Mouse (Mus musculus): ENCODE data around the gene Rnf26. TPM values are rescaled to one million over a fixed set of nuclear protein-coding genes. Genes with fewer than 3 reads are reported as not detected.
A peak's percentile ranks its signal among the peaks of the same experiment; 100 is the strongest.

The Rnf26 gene
- 10 to 100 TPM; 28.4 to 28.6 TPM for total RNA-seq (2021)

DNA sequence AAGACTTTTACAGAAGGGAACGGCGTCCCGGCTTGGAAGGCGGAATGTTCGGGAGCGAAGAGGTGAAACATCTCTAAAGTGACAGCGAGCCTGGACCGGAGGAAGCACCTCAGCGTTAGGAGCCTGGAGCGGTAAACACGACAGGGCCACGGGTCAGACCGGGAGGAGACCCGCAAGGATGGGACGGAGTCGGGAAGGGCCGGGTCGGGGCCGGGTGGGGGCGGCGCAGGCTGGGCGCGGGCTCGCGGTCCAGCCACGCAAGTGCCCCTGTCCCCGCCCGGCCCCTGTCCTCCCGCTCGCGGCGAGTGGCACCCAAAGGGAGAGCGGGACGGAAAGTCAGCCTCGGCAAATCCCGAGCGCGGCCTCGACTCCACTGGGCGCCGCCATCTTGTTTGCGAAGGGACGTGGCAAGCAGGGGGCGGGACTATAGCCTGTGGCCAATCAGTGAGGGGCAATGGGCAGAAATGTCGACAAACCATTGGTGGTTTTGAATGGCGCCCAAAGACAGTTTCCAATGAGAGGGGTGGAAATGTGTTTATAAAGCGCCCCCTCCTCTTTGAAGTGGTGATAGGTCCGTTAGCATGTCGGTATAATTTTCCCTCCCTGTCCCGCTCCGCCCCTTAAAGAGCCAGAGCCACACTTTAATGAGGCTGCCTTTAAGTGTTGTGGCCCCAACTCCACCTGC is at the start of gene Rnf26, which contains the start of gene Gm49380:
Gene Rnf26 (minus strand): TSS at position 413 of the 685 bp plus-strand sequence.
Gene Gm49380 (minus strand): TSS at position 396 of the 685 bp plus-strand sequence.
- peak; percentile 91 to 93 for DNase-seq

DNA sequence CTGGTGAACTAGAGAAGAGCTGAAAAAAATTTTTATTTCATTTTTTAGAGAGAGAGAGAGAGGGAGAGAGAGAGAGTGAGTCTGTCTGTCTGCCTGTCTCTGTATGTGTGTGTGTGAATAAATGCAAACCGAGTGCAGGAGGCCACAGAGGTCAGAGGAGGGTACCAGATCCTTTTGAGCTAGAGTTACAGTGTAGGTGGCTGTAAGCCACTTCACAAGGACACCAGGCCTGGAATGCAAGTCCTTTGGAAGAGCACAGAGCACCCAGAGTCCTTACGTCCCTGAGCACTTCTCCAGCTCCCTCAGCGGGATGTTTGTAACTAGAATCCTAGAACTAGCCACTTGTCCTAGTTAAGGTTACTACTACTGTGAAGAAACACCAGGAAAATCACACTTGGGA is 46.6 kb upstream of the Rnf26 start:
- no peak for DNase-seq

DNA sequence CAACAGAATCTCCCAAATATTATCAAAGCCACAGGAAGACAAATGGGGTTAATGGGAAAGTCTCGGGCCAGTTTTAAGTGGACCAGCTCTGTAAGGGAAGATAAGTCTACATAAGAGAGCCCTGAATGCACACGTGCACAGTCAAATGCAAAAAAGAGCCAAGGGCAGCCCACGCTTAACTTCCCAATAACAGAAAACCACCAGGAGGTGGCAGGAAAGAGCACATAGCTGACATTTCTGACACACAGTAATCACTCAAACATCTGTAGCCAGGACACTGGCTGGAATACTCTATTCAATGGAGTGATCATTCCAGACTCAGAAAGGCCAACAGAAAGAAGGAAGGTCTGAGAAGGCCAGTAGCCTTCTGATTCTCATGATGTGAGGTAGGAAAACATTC is 34.0 kb upstream of the Rnf26 start:
- no peak for DNase-seq

GRCm38 (mm10) chr9:44144718-44145060 is 31.4 kb upstream of the Rnf26 start:
- DNase-seq, result no peak

GRCm38 (mm10) chr9:44144023-44144717 is 30.9 kb upstream of the Rnf26 start:
- no peak for DNase-seq

DNA sequence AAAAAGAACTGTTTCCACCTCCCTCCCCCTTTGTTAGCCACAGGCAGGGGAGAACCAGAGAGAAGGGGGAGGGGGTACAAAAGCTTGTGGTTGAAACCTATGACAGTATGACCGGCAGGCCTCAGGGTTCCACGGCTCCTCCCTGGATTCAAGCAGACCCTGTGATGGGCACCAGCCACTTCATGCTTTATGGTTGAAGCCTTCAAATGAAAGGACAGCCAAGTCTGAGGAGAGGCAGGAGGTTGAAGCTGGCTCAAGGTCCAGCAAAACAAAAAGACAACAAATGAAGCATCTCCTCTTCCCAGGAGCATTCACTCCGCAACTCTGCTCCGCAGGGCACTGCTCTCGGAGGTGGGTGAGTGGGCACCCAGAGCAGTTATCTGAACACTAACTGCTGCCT is 30.1 kb upstream of the Rnf26 start:
- no peak for DNase-seq

GRCm38 (mm10) chr9:44141951-44142350 is 28.6 kb upstream of the Rnf26 start:
- DNase-seq, result no peak

DNA sequence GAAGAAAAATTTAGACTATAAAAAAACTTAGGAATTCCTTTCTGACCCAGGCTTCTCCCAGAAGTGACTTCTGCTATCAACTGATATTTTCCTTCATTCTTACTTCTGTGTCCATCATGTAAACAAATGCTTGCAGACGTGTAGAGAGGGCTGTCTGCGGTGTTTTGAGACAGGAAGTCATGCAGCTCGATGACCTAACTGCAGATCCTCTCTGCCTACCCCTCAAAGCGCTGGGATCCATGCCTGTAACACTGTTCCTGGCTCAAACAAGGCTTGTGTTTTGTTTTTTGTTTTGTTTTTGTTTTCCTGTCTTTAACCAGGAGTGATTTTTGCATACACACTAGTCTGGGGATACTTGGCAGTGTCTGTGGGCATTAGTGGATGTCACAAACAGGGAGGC is 24.5 kb upstream of the Rnf26 start:
- DNase-seq, result no peak

DNA sequence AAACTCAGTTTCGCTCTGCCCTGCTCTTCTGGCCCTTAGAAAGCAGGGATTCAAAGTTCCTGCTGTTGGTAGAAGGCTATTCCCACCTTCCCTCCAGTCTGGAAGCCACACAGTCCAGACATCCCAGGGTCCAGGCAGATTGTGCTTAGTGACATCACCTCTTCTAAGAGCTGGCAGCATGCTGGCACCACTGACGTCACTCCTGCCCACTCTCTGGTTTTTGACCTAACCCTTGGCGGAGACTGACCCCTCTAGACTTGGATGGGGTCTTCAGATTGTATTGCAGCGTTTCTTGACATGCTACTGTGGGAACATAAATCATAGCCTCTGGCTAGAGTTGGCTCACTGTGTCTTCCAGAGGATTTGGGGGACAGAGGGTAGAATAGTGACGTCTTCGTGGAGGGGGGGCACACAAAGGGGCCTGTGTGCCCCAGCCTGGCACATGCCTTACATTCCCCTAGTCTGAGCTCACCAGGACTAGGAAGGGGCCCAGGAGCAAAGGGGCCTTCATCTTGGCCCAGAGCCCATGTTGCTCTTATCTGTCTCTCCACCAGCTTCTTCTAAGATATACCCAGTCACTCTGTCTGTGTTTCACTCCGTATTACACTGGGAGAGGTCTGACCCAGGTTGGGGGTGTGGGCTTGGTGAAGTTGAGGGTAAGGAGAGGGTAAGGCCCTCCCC is 22.6 kb upstream of the Rnf26 start:
- no peak for DNase-seq

DNA sequence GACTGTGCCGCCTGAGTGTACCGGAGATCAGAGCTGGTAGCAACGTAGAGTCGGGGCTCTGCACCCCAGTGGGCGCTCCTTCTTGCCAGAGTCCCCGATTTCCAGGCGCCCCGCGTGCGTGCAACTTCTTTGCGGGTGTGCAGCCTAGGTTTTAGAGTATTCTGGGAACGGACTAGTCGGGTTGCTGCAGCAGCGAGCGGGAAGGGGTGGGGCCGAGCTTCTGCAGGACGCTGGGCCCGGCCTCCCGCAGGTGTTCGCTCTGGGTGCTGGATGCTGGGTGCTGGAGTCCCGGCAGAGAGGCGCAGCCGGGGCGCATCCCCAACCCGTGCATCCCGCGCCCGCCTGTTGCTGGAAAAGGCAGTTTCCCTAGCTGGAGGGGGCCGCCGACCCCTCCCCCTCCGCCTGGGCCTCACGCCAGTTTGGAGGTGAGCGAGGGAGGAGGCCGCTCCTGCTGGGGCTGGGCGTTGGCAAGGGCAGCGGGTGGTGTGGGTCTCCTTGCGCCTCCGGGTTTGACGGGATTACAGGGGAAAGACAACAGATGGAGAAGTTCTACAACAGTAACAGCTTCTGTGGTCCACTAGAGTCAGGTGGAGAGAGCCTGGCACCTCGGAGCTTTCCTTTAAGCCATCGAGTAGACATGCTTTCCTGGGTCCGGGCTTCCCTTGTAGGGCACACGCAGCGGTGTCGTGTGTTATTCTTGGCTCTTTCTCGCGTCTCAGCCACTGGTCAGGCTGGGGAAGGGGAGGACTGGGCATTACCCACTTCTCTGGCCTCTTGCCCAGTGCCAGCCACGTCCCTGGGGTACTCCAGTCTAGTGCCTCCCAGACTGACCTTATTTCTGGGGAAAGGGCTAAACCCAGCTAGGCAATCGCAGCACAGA is 21.8 kb upstream of the Rnf26 start:
- no peak for DNase-seq

DNA sequence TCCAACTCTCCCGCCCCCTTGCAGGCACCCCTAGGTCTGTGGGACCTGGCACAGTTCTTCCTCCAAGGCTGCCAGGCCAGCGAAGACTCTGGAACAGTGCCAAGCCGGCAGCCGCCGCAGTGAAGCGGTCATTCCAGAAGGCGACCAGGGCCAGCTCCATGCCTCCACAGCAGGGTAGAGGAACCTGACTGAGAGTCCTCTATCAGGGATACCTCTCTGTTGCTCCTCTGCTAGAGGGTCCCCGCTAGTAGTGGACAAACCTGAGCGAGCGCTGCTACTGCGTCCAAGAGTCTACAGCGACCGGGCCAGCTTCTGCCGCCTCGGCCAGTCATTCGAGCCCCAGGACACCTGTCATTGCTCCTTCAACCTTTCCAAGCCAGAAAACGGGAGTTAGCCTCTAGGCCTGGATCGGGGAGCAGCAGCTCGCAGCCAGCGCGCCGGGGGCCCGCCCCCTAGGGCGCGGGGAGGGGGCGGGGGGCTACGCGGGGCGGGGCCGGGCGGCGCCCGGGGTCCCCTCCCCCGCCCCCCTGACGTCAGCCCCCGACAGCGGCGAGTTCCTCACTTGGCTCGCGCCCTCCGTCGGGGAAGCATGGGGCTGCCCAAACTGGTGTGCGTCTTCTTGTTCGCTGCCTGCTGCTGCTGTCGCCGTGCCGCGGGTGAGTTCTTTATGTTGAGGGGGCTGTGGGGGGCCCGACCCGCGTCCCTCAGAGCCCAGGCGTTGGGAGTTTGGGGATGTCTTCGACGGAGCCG is 21.0 kb upstream of the Rnf26 start, which contains the start of gene Mcam:
Gene Mcam (plus strand): TSS at position 369 of the 750 bp plus-strand sequence.
- DNase-seq, result peak in 1 of 2 experiments; percentile 46

- DNase-seq, result no peak
Observed at GRCm38 (mm10) chr9:44133287-44133686, 20.0 kb upstream of the Rnf26 start.

DNA sequence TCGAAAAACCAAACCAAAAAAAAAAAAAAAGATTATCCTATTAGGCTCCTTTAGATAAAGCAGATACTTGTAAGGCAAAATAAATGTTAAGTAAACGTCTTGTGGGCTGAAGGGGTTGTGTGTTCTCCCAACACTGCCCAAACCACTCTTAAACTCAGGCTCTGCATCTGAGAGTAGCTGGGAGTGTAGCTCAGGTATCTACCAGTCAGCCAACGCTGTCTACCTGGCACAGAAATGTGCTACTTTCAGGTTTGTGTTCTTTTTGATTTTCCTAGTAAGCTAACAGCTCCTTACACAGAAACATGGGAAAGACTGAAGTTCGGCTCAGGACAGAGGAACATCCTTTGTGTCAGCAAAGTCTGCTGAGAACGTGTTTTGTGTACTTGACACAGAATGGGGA is 18.9 kb upstream of the Rnf26 start:
- no peak for DNase-seq

- DNase-seq, result no peak
Observed at GRCm38 (mm10) chr9:44131276-44131590, 17.9 kb upstream of the Rnf26 start.

- no peak for DNase-seq
Observed at GRCm38 (mm10) chr9:44130581-44131275, 17.4 kb upstream of the Rnf26 start.

DNA sequence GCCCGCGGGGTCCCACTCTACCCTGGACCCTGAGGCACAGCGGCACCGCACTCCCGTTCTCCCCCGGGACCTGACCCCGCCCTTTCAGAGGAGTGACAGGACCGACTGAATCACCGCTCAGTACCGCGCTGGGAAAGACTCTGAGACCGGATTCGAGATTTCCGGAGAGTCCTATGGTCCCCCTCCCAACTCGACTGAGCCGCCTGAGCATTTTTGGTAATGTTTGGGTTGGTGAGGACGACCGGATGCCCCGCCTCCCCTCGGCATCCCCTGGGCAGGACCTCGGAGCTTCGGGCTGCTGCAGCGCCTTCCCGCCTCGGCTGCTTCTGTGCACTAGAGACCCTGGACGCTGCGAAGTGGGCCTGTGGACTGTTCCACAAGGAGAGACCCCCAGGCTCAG is 16.7 kb upstream of the Rnf26 start:
- no peak for DNase-seq

DNA sequence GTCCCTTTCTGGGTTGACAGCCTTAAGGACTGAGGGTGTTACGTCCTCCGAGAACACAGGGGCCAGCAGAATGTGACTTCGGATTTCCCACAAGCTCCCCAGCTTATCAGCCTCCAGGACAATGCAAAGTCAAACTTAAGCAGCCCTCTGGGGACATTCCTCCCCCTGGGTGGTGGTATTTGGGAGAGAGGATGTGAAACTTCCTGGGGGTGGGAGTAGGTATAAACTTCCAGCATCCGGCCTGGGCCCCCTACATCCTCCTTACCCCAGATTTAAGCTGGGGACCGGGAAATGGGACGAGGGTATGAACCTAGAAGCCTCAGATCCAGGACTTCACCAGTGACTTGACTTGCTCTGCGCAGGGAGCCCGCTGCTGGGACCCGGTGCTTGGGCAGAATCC is 16.3 kb upstream of the Rnf26 start:
- DNase-seq, result no peak

DNA sequence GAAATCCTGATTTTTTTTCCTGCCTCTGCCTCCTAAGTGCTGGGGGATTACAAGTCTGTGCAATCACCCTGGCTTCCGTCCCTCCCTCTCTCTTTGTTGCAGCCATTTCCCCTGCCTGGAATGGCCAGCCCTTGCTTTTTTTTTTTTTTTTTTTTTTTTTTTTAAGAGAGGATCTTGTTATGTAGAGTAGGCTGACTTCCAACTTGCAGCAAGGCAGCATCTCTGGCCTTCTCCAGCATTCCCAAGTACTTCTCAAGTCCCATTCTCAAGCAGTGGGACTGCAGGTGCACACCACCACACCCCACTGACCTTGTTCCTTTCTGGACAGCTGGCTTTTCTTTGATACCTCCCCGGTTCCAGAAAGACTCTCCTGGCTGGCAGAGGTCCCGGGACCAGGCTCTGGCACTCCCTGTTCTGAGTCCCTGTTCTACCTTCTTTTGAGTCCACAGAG is 14.1 kb upstream of the Rnf26 start:
- DNase-seq, result no peak

DNA sequence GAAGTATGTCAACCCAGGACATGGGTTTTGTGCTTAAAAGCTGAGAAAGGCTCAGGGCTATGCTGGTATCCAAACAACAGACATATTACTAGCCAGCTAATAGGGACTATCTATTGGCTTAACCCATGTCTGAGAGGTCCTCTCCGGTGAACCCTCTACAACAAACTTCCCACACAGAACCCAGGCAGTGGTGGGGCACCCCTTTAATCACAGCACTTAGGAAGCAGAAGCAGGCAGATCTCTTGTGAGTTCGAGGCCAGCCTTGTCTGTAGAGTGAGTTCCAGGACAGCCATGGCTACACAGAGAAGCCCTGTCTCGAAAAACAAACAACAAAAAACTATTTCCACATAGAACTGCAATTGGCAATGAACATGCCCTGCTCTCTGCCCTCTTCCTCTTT is 13.4 kb upstream of the Rnf26 start:
- no peak for DNase-seq

DNA sequence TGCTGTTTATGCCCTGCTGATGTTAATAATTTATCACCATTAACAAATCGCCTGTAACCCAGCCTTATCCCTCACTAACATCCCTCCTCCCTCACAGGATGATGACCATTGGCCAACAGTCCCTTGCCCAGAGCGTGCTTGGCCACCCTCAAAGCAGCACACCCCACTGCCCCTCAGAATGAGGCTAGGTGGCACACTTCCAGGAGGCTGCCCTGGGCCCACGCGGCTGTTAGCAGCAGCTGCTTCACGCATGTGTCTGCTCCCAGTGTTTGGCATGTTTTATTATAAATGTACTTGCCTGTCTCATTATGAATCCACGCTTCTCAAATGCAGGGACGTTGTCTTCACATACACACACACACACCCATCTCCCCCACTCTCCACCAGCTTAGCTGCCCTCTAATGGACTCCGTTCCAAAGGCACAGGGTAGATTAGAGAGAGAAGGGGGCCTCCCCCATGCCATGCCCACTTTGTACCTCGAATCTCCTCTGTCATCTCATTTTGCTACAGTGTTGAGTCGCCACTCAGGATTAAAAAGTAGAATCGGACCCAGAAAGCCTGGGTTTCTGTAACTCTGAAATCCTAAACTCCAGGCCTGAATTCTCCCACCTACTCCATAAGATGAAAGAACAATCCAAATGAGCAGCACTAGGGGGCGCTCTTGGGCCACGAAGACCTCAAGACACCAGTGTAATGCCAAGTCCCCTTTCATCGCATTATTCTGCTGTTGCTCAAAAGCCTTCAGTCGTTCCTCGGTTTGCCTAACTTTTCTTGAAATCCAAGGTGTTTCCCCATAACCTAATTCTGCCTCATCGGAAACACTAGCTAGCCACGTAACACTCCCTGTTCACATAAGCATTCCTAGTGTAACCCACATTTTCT is 12.5 kb upstream of the Rnf26 start:
- peak; percentile 75 to 85 for DNase-seq

All from layer of hippocampus, postnatal 36 days (tissue).